In the genomic region with DNA sequence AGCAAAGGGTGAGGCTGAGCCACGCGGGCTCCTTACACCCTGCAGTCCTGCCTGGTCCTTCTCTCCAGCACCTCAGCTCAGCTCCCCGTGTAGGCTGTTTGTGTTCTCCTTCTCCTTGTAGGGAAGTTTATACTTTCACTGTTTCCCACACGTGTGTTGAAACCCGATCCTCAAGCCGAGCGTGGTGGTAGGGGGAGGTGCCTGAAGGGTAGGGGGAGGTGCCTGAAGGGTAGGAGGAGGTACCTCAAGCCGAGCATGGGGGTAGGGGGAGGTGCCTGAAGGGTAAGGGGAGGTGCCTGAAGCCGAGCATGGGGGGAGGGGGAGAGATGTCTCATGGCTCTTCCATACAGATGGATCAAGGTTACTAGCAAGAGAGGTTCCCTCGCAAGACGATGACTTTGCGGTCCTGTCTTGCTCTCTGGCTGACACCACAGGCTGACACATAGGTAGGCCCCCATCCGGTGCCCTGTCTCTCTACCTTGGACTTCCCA, we compare ENCODE assay signal across 9 mouse cellular contexts. TPM values are rescaled to one million over a fixed set of nuclear protein-coding genes. Genes with fewer than 3 reads are reported as not detected.
A peak's percentile ranks its signal among the peaks of the same experiment; 100 is the strongest.
DNase-seq lines count a peak whose midpoint lies in the region; ATAC-seq and TF ChIP-seq lines count a peak whose summit lies in the region.
"Had no signal": no experiment of that assay in that cellular context is flagged by ENCODE, and none has a peak within 500 bp of the region (broad histone marks: within the 10 kb centered on the region; RNA-seq: fewer than 3 reads in every experiment).

No protein-coding gene starts in this region.

- intact Hi-C loops in heart, postnatal 25 days (cut with DNase I) = no loop called here
- intact Hi-C loops in left cerebral cortex, postnatal 14 days (cut with DNase I) = no loop called here

- no peak overlapping the region for H3K9ac ChIP-seq in heart, embryonic 12.5 days
- no peak overlapping the region for H3K9ac ChIP-seq in limb, embryonic 14.5 days (ENCODE audit: low read depth, low read length, severe bottlenecking)
- H3K9ac ChIP-seq: hindbrain, embryonic 15.5 days had no signal

- no peak; the same call in 1 of the 2 replicates for ATAC-seq in heart, embryonic 12.5 days (ENCODE audit: insufficient number of reproducible peaks, low FRiP score)
- peak; percentile 65; the same call in 1 of the 2 replicates for ATAC-seq in limb, embryonic 14.5 days (ENCODE audit: low FRiP score, low read depth)

- no peaks in the 10 kb centered on the region for H3K36me3 ChIP-seq in heart, embryonic 12.5 days
- H3K36me3 ChIP-seq in limb, embryonic 14.5 days (ENCODE audit: control insufficient read depth, insufficient read depth, low read length) = no peaks in the 10 kb centered on the region
- H3K36me3 ChIP-seq: hindbrain, embryonic 15.5 days had no signal

- WGBS in heart, embryonic 12.5 days = 11% methylated on average over 13 of the region's 13 CpGs
- 15% methylated on average over 13 of the region's 13 CpGs for WGBS in limb, embryonic 14.5 days

- no peak overlapping the region for H3K4me3 ChIP-seq in heart, embryonic 12.5 days
- H3K4me3 ChIP-seq in limb, embryonic 14.5 days (replicated peaks; ENCODE audit: low read length) = no peak overlapping the region
- H3K4me3 ChIP-seq: hindbrain, embryonic 15.5 days had no signal

- peak overlapping the region; percentile 18 for H3K4me2 ChIP-seq in heart, embryonic 12.5 days
- H3K4me2 ChIP-seq in limb, embryonic 14.5 days (replicated peaks; ENCODE audit: low read depth, low read length, severe bottlenecking) = peak overlapping the region; percentile 27
- H3K4me2 ChIP-seq: hindbrain, embryonic 15.5 days had no signal

- H3K9me3 ChIP-seq in heart, embryonic 12.5 days (replicated peaks) = no peaks in the 10 kb centered on the region
- no peaks in the 10 kb centered on the region for H3K9me3 ChIP-seq in limb, embryonic 14.5 days (ENCODE audit: control insufficient read depth, low read length)
- H3K9me3 ChIP-seq: hindbrain, embryonic 15.5 days had no signal

- no peak overlapping the region for H3K27ac ChIP-seq in heart, embryonic 12.5 days (ENCODE audit: poor library complexity, severe bottlenecking)
- H3K27ac ChIP-seq in limb, embryonic 14.5 days (replicated peaks; ENCODE audit: low read depth, low read length) = no peak overlapping the region
- H3K27ac ChIP-seq: hindbrain, embryonic 15.5 days had no signal

- no peak for TF ChIP-seq POLR2A in limb, embryonic 14.5 days (IDR thresholded peaks at IDR 0.05; ENCODE audit: borderline replicate concordance, extremely low read depth, insufficient read depth, insufficient read length)

- H3K27me3 ChIP-seq in heart, embryonic 12.5 days (replicated peaks) = no peaks in the 10 kb centered on the region
- H3K27me3 ChIP-seq in limb, embryonic 14.5 days (ENCODE audit: control insufficient read depth, insufficient read depth, low read length) = no peaks in the 10 kb centered on the region
- H3K27me3 ChIP-seq: hindbrain, embryonic 15.5 days had no signal

- DNase-seq in heart, postnatal 25 days (ENCODE audit: low spot score) = no peak
- peak; percentile 75 for DNase-seq in 416B (ENCODE audit: low read depth)
- peak; percentile 66 for DNase-seq in embryo, embryonic 10 days (ENCODE audit: low spot score)
- DNase-seq in limb, embryonic 14.5 days (ENCODE audit: low spot score) = no peak
- peak; percentile 66 for DNase-seq in yolk sac, embryonic 10.5 days (ENCODE audit: low spot score)
- DNase-seq in left cerebral cortex, postnatal 14 days (ENCODE audit: low spot score in 2 of 2) = no peak
- no peak for DNase-seq in Muller cell, postnatal 12 days (ENCODE audit: inconsistent ontology term)

- peaks cover 33% of the 10 kb centered on the region for H3K4me1 ChIP-seq in heart, embryonic 12.5 days (replicated peaks)
- H3K4me1 ChIP-seq in limb, embryonic 14.5 days (ENCODE audit: control insufficient read depth, insufficient read depth, low read length) = peaks cover 8% of the 10 kb centered on the region
- H3K4me1 ChIP-seq: hindbrain, embryonic 15.5 days had no signal

RNA-seq across cellular contexts. Expression of a gene that starts 15.4 kb away (rescaled TPM):
- polyA plus RNA-seq in heart, embryonic 12.5 days (2016; fragmentation: Nextera tagmentation; extraction: Ambion mirVana) = 23.3 and 24.3 TPM in 2 replicates
- total RNA-seq in heart, postnatal 25 days (2021) = 10 to 100 TPM; 18.7 to 29.0 TPM
- polyA plus RNA-seq in limb, embryonic 14.5 days (2012; rRNA removed) = 19.9 and 23.5 TPM in 2 replicates
- polyA plus RNA-seq in limb, embryonic 14.5 days (2014; fragmentation: Nextera tagmentation; extraction: Ambion mirVana) = 22.3 and 26.9 TPM in 2 replicates
- total RNA-seq in left cerebral cortex, postnatal 14 days (2021) = 10 to 100 TPM; 18.8 to 21.6 TPM

Comparison
In these comparisons a context has a peak if more than half of its experiments do, and no peak if none do; other contexts are left out.
1. DNase-seq: peak in 416B (single experiment), embryo, embryonic 10 days (single experiment) and yolk sac, embryonic 10.5 days (single experiment); none in heart, postnatal 25 days (single experiment), limb, embryonic 14.5 days (single experiment), left cerebral cortex, postnatal 14 days (0 of 2) and Muller cell, postnatal 12 days (single experiment).